Mouse (Mus musculus): ENCODE measurements around the gene Gm45062.

- TF ChIP-seq CTCF (IDR thresholded peaks at IDR 0.05; ENCODE audit: low read depth): no peak
- TF ChIP-seq EP300 (IDR thresholded peaks at IDR 0.05; ENCODE audit: low read depth): no peak
These were observed 324.6 kb downstream of the Gm45062 start for GRCm38 (mm10) chr6:8583892-8584291.
